Mouse (Mus musculus) embryonic facial prominence, embryonic 12.5 days (tissue): ENCODE measurements at regions not wholly inside any gene's neighbourhood (a gene's known extent, or its start where the extent isn't known, plus 50 kb on each side); places are given as distances from the start of the nearest gene placed in this dataset.

Experiments
- ATAC-seq: fragments of 200-750 bp; cut with Nextera tagmentation; 2 replicates; pipeline ENCODE4 v1.8.0; 2017; ENCODE audit not compliant: insufficient number of reproducible peaks, insufficient read depth, low FRiP score, low TSS enrichment
- H3K27ac ChIP-seq: fragments of 300-500 bp; sonication (generic); 2 replicates; pipeline ENCODE4 v1.5.1; 2016; ENCODE audit warnings: mild to moderate bottlenecking
- H3K27me3 ChIP-seq: fragments of 300-500 bp; sonication (generic); 2 replicates; pipeline ENCODE4 v1.6.1; 2016; ENCODE audit warnings: mild to moderate bottlenecking, moderate library complexity
- H3K36me3 ChIP-seq: fragments of 300-500 bp; sonication (generic); 2 replicates; pipeline ENCODE4 v1.6.1; 2016; ENCODE audit warnings: mild to moderate bottlenecking
- H3K4me1 ChIP-seq: fragments of 300-500 bp; sonication (generic); 2 replicates; pipeline ENCODE4 v1.6.1; 2016
- H3K4me2 ChIP-seq: fragments of 300-500 bp; sonication (generic); replicated peaks from 2 replicates; pipeline ENCODE4 v1.6.1; 2016; ENCODE audit warnings: mild to moderate bottlenecking, moderate library complexity
- H3K4me3 ChIP-seq: fragments of 300-500 bp; sonication (generic); 2 replicates; pipeline ENCODE4 v1.5.1; 2016; ENCODE audit warnings: mild to moderate bottlenecking
- H3K9ac ChIP-seq: fragments of 300-500 bp; sonication (generic); 2 replicates; pipeline ENCODE4 v1.6.1; 2016; ENCODE audit warnings: mild to moderate bottlenecking, moderate library complexity
- H3K9me3 ChIP-seq: fragments of 300-500 bp; sonication (generic); 2 replicates; pipeline ENCODE4 v1.6.1; 2016; ENCODE audit warnings: mild to moderate bottlenecking, moderate library complexity
- WGBS: fragments of 180-500 bp; shearing (Covaris S2); methylation state at CpG from one replicate; pipeline ENCODE4 v1.1.7; 2016; 5-methylcytosine and 5-hydroxymethylcytosine counted together

DNA sequence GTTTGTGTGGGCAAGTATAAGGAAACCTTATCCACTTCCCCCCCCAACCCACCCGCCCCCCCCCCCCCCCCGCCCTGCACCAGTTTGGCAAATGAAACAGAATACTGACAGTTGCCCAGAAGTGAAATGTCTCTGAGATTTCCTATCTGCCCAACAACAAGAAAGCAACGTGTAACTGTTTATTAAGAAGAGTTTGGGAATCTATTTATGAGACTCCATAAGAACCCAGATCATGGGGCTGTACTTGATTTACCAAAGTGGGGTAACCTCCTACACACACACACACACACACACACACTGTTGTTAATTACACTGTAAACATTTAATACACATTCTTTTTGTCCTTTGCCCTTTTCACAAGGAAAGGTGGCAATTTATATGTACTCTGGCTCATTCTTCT is 165.6 kb upstream of the Tmem161b start:
- H3K4me2 ChIP-seq, result no peak overlapping the region

DNA sequence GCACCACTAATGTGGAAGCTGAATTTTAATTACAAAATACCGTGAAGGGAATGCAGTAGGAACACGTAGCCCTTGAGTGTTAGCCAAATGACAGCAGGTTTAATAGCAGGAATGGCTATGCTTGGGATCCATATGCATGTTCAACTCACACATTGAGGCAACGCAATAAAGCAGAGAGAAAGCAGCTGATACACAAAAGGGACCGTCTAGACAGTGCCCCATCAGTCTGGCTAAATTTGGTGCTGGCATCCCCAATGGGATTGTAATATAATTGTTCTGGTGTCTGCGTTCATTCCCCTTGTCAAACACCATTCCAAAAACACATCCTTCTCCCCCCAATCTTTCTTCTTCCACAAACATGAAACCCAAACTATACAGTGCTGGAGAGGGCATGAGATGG is 165.1 kb upstream of the Tmem161b start:
- Histone ChIP-seq H3K9me3 (no peaks in the 10 kb centered on the region), H3K4me2 (no peak overlapping the region), H3K9ac (no peak overlapping the region), H3K36me3 (no peaks in the 10 kb centered on the region), H3K27ac (no peak overlapping the region), H3K4me1 (peaks cover 7% of the 10 kb centered on the region; the same call in 1 of the 2 replicates), H3K4me3 (no peak overlapping the region), H3K27me3 (no peaks in the 10 kb centered on the region)
- ATAC-seq, result no peak
- 76% methylated on average over 5 of the region's 5 CpGs for WGBS

More for the DNA sequence above, 165.6 kb upstream of the Tmem161b start:
- Histone ChIP-seq H3K27ac (no peak overlapping the region), H3K9ac (no peak overlapping the region), H3K27me3 (no peaks in the 10 kb centered on the region), H3K36me3 (no peaks in the 10 kb centered on the region), H3K4me1 (peaks cover 7% of the 10 kb centered on the region; the same call in 1 of the 2 replicates), H3K9me3 (no peaks in the 10 kb centered on the region), H3K4me3 (no peak overlapping the region)
- no peak for ATAC-seq
- WGBS, result 56% methylated on average over 1 of the region's 3 CpGs

DNA sequence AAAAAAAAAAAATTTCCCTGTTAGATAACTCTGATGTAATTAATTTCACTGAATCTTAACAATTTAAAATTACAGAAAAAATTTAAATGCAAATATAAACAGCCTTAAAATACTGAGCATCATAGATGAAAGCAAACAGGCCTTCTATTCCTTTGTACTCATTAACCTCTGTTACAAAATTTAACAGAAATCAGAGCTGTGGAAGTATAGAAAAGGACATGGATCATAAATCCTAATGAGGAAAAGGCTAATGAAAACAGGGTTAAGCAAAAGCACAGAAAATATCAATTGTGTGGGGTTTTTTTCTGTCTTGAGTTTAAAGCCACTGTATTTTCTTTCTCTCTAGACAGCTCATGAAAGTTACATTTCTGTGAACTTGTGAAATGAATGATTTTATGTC is 164.6 kb upstream of the Tmem161b start:
- Histone ChIP-seq H3K27me3 (no peaks in the 10 kb centered on the region), H3K36me3 (no peaks in the 10 kb centered on the region), H3K9me3 (no peaks in the 10 kb centered on the region), H3K4me2 (no peak overlapping the region), H3K4me1 (peaks cover 7% of the 10 kb centered on the region; the same call in 1 of the 2 replicates), H3K4me3 (no peak overlapping the region), H3K27ac (no peak overlapping the region), H3K9ac (no peak overlapping the region)
- no peak for ATAC-seq

DNA sequence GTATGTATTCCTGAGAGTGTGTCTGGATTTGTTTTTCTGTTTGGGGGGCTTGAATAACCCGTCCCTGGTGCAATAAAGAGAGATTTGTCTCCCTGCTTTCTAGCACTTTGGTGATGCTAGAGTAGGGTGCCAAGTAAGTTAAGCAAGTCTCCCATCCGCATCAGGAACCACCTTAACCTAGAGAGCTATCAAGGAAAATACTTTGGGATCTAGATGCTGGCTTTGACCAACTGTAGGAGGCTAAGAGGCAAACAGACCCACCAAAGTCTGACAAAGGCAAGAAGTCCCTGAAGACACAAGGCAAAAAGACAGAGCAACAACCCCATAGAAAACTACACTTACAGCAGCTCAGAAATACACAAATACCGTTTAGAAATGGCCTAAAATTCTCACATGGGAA is 163.8 kb upstream of the Tmem161b start:
- Histone ChIP-seq H3K27ac (no peak overlapping the region), H3K4me2 (no peak overlapping the region), H3K27me3 (no peaks in the 10 kb centered on the region), H3K4me3 (no peak overlapping the region), H3K9ac (no peak overlapping the region), H3K4me1 (peaks cover 7% of the 10 kb centered on the region; the same call in 1 of the 2 replicates), H3K36me3 (no peaks in the 10 kb centered on the region), H3K9me3 (no peaks in the 10 kb centered on the region)
- no peak for ATAC-seq
- WGBS, result 81% methylated on average over 3 of the region's 3 CpGs

DNA sequence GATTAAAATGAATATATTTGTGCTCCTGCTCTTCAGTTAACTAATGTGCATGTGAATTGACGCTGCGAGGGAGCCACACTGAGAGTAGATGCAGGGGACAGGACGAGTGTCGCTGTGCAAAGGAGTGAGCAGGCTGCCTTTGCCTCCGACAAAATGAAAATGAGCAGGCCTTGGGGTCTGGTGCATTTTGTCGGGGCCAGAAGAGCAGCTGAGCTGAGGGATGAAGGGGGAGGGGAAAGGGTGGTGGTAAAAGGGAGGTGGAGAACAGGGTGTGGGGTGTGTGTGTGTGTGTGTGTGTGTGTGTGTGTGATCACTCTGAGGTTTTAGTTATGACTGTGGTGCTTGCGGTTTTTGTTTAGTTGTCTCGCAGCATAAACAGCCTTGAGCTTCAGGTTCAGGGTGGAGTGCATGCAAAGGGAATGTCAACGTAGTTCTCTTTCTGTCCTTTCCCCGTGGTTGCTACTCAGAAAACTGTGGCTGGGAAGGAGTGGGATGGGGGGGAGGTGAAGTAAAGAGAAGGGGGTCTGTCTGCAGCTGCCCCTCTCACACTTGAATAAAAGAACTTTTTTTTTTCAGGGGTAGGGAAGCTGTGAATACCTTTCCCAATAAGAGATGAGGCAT is 163.0 kb upstream of the Tmem161b start:
- H3K4me3 ChIP-seq, result no peak overlapping the region
- H3K9ac ChIP-seq, result no peak overlapping the region
- no peaks in the 10 kb centered on the region for H3K36me3 ChIP-seq
- H3K9me3 ChIP-seq, result no peaks in the 10 kb centered on the region
- H3K4me1 ChIP-seq, result peaks cover 7% of the 10 kb centered on the region; the same call in 1 of the 2 replicates
- WGBS, result 11% methylated on average over 10 of the region's 10 CpGs
- no peak overlapping the region; the same call in 1 of the 2 replicates for H3K27ac ChIP-seq
- peak overlapping the region; percentile 17 for H3K4me2 ChIP-seq
- ATAC-seq, result peak; percentile 71; the same call in 1 of the 2 replicates
- no peaks in the 10 kb centered on the region for H3K27me3 ChIP-seq

DNA sequence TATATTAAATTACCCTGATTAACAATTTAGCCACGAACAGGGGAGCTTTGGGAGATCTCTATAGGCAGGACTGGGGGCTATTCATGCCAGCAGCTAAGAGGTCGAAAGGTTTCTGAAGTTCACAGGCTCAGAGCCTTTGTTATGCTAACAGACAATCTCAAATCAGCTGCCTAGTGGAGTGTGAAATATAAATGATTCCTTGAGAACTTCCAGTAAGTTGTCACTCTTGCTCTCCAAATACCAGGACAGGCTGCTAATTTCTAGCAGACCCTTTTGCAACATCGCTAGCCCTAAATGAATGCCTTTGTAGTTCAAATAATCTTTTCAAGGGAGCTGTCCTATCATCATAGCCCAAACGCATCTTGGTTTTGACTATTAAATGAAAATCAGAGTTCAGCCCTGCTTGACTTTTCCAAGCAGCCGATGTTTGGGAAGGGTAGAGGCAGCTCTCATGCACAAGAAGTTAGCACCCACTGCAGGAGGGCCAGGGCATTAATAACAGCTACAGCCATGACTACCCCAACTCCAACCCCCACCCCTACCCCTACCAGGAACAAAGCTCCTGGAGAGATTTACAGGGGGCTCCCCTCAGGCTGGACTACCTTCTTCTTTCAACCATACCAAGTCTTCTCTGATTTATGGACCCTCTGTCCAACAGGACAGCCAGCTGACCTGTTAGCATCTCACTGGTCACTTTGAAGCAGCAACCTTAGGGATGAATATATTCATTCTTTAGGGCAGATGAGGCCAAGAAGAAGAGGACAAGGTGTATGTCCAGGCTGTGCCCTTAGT is 162.2 kb upstream of the Tmem161b start:
- H3K4me3 ChIP-seq, result no peak overlapping the region
- H3K36me3 ChIP-seq, result no peaks in the 10 kb centered on the region
- H3K9ac ChIP-seq, result no peak overlapping the region
- peaks cover 7% of the 10 kb centered on the region; the same call in 1 of the 2 replicates for H3K4me1 ChIP-seq
- 20% methylated on average over 5 of the region's 5 CpGs for WGBS
- no peak overlapping the region for H3K27ac ChIP-seq
- no peaks in the 10 kb centered on the region for H3K9me3 ChIP-seq
- H3K4me2 ChIP-seq, result no peak overlapping the region
- H3K27me3 ChIP-seq, result no peaks in the 10 kb centered on the region
- ATAC-seq, result peak; percentile 58; the same call in 1 of the 2 replicates

DNA sequence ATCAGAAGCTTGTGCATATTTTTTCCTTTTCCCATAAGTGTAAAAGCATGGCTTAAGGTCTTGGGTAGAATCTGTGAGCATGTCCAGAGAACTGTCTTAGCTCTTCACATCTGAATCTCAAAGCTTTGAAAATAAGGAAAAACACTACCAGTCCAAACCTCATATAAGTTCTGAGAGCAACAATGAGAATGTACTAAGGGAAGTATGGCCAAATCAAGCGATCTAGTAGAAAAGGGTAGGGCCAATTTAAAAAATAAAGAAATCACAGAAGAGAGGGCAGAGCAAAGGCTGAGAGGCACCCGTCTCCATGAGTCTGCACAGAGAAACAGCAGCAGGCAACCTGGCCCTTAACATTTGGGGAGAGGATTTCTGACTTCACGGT is 161.7 kb upstream of the Tmem161b start:
- Histone ChIP-seq H3K4me3 (no peak overlapping the region), H3K4me2 (no peak overlapping the region), H3K36me3 (no peaks in the 10 kb centered on the region), H3K9me3 (no peaks in the 10 kb centered on the region), H3K27me3 (no peaks in the 10 kb centered on the region), H3K9ac (no peak overlapping the region), H3K27ac (no peak overlapping the region), H3K4me1 (peaks cover 7% of the 10 kb centered on the region; the same call in 1 of the 2 replicates)
- 75% methylated on average over 3 of the region's 3 CpGs for WGBS
- ATAC-seq, result no peak

DNA sequence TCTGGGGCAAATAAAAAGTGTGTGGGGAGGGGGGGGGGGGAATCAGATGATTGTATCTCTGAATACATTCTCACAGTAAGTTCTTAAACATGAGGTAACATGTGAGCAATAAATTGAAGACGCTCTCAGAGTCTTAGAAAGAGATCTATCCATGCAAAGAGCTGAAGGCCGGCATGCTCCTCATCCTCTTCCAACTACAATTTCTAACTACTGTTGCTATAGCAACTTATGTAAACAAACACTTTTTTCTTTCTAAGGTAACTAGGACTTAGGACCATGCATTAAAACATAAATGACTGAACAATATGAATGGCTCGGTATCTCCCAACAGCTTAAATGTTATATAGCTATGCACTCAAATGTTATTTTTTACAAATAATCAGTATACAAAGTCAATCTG is 161.2 kb upstream of the Tmem161b start:
- Histone ChIP-seq H3K9ac (no peak overlapping the region), H3K27me3 (no peaks in the 10 kb centered on the region), H3K4me1 (peaks cover 7% of the 10 kb centered on the region; the same call in 1 of the 2 replicates), H3K36me3 (no peaks in the 10 kb centered on the region), H3K27ac (no peak overlapping the region), H3K4me2 (no peak overlapping the region), H3K9me3 (no peaks in the 10 kb centered on the region), H3K4me3 (no peak overlapping the region)
- no peak for ATAC-seq
- WGBS, result 90% methylated on average over 3 of the region's 3 CpGs

DNA sequence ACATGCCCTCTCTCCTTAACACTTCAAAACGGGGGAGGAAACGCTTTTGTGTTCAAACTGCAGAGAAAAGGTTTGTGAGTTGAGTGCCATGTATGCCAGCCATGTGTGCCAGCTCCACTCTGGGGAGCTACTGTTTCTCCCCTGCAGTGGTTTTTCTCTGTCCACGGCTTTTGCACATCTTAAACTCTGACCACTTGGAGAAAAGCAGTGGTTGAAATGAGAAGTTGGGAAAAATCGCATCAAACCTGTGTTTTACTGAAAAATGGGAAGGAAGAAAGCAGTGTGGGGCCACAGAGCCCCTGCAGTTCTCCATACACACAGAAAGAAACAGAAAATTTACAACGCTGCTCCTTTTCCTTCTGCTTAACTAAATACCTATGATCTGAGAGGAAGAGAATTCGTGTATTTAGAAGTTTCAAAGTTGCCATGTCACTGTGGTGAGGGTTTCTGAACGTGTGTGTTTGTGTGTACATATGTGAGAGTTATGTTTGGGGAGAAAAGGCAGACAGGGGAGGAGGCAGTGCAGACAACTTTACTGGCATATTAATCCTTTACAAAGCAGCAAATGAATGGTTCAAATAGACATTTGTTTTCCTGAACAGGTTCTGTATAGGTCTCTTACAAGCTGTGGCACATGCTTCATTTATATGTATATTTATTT is 160.1 kb upstream of the Tmem161b start:
- Histone ChIP-seq H3K9ac (no peak overlapping the region), H3K4me2 (no peak overlapping the region)
- 56% methylated on average over 7 of the region's 7 CpGs for WGBS

DNA sequence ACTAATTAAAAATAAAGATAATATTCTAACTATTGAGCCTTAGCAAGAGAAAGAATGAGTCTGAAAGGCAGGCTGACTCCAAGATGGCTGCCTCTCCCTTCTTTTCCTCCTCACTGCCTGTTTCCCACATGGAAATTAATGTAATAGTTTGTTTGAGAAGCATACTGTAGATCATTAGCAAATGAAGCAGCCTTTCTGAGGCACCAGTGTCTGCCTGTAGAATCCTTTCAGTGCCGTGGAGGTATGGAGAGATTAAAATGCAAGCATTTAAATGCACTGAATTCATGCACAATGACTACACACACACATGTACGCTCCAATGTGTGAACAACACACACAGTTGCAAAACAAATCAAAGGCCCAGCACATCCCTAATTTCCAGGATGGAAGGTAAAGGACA is 159.5 kb upstream of the Tmem161b start:
- no peak for ATAC-seq
- no peak overlapping the region for H3K27ac ChIP-seq
- H3K36me3 ChIP-seq, result no peaks in the 10 kb centered on the region
- 89% methylated on average over 2 of the region's 2 CpGs for WGBS
- no peak overlapping the region for H3K9ac ChIP-seq
- H3K4me3 ChIP-seq, result no peak overlapping the region
- no peaks in the 10 kb centered on the region for H3K27me3 ChIP-seq
- peaks cover 7% of the 10 kb centered on the region; the same call in 1 of the 2 replicates for H3K4me1 ChIP-seq
- no peaks in the 10 kb centered on the region for H3K9me3 ChIP-seq
- no peak overlapping the region for H3K4me2 ChIP-seq

More for the DNA sequence above, 160.1 kb upstream of the Tmem161b start:
- ATAC-seq, result no peak
- H3K4me1 ChIP-seq, result peaks cover 7% of the 10 kb centered on the region; the same call in 1 of the 2 replicates
- no peaks in the 10 kb centered on the region for H3K36me3 ChIP-seq
- H3K4me3 ChIP-seq, result no peak overlapping the region
- no peaks in the 10 kb centered on the region for H3K9me3 ChIP-seq
- H3K27ac ChIP-seq, result no peak overlapping the region
- H3K27me3 ChIP-seq, result no peaks in the 10 kb centered on the region

DNA sequence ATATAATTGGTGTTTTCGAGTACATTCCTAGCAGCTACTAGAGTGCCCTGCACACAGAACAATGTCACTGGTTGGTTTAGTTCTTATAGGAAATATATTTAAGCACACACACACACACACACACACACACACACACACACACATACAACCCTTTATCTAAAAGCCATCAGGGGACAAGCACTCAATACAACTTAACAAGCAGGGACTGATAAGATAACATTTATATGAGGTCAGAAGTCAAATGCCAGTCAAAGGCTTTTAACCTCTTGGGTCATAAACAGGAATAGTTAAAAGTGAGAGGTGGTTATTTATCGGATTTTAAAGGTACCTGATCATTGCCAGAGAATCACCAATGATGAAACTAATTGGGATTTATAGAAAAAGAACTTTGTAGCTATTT is 158.7 kb upstream of the Tmem161b start:
- H3K4me3 ChIP-seq, result no peak overlapping the region
- no peaks in the 10 kb centered on the region for H3K9me3 ChIP-seq
- no peak overlapping the region for H3K9ac ChIP-seq
- H3K27ac ChIP-seq, result no peak overlapping the region
- ATAC-seq, result no peak
- peaks cover 7% of the 10 kb centered on the region; the same call in 1 of the 2 replicates for H3K4me1 ChIP-seq
- 43% methylated on average over 2 of the region's 2 CpGs for WGBS
- no peak overlapping the region for H3K4me2 ChIP-seq
- no peaks in the 10 kb centered on the region for H3K36me3 ChIP-seq
- no peaks in the 10 kb centered on the region for H3K27me3 ChIP-seq
